Comparison of ENCODE assay signal across 10 mouse cellular contexts in the genomic region with DNA sequence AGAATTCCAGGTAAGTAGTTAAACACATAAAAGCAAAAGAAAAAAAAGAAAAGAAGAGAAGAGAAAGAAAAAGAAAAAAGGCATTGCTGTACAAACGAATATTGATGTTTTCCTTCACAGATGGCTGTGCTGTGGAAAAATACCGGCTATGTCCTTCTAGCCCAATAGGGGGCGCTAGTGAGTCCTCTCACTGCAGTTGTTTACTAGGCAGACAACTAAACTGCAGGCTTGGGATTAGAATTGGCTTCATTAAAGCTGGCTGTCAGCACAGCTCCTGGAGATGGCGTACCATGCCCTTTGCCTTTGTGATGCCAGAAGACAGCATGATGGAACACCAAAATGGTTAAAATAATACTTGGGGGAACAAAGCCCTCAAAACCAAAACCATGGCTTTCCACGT. TPM values are rescaled to one million over a fixed set of nuclear protein-coding genes. Genes with fewer than 3 reads are reported as not detected.
A peak's percentile ranks its signal among the peaks of the same experiment; 100 is the strongest.
DNase-seq lines count a peak whose midpoint lies in the region; ATAC-seq lines count a peak whose summit lies in the region.
"Had no signal": no experiment of that assay in that cellular context is flagged by ENCODE, and none has a peak within 500 bp of the region (broad histone marks: within the 10 kb centered on the region; RNA-seq: fewer than 3 reads in every experiment).

No protein-coding gene starts in this region.

- H3K36me3 ChIP-seq in forebrain, embryonic 10.5 days (replicated peaks) = no peaks in the 10 kb centered on the region
- no peaks in the 10 kb centered on the region for H3K36me3 ChIP-seq in forebrain, embryonic 15.5 days
- no peaks in the 10 kb centered on the region for H3K36me3 ChIP-seq in midbrain, embryonic 10.5 days
- H3K36me3 ChIP-seq in midbrain, embryonic 16.5 days (ENCODE audit: control insufficient read depth, insufficient read depth, low read length) = no peaks in the 10 kb centered on the region

- H3K4me1 ChIP-seq in forebrain, embryonic 10.5 days = peaks cover 34% of the 10 kb centered on the region
- peaks cover 16% of the 10 kb centered on the region for H3K4me1 ChIP-seq in forebrain, embryonic 15.5 days
- peaks cover 23% of the 10 kb centered on the region for H3K4me1 ChIP-seq in midbrain, embryonic 10.5 days
- H3K4me1 ChIP-seq in midbrain, embryonic 16.5 days (ENCODE audit: control insufficient read depth, insufficient read depth, low read length) = peaks cover 12% of the 10 kb centered on the region

- H3K27ac ChIP-seq in forebrain, embryonic 10.5 days = no peak overlapping the region
- no peak overlapping the region for H3K27ac ChIP-seq in forebrain, embryonic 15.5 days (replicated peaks)
- no peak overlapping the region for H3K27ac ChIP-seq in midbrain, embryonic 10.5 days (replicated peaks)
- no peak overlapping the region for H3K27ac ChIP-seq in midbrain, embryonic 16.5 days (ENCODE audit: low read length)

- H3K27me3 ChIP-seq in forebrain, embryonic 10.5 days (ENCODE audit: poor library complexity, severe bottlenecking) = peaks cover 64% of the 10 kb centered on the region
- peaks cover 30% of the 10 kb centered on the region for H3K27me3 ChIP-seq in forebrain, embryonic 15.5 days
- peaks cover 52% of the 10 kb centered on the region for H3K27me3 ChIP-seq in midbrain, embryonic 10.5 days (ENCODE audit: low read depth, poor library complexity, severe bottlenecking)
- H3K27me3 ChIP-seq in midbrain, embryonic 16.5 days (ENCODE audit: control insufficient read depth, insufficient read depth, low read depth, low read length) = peaks cover 20% of the 10 kb centered on the region

- 34% methylated on average over 5 of the region's 5 CpGs for WGBS in forebrain, embryonic 10.5 days
- 38% methylated on average over 5 of the region's 5 CpGs for WGBS in forebrain, embryonic 15.5 days
- 38% methylated on average over 5 of the region's 5 CpGs for WGBS in midbrain, embryonic 10.5 days
- WGBS in midbrain, embryonic 16.5 days = 39% methylated on average over 5 of the region's 5 CpGs

- no peak overlapping the region for H3K4me3 ChIP-seq in forebrain, embryonic 10.5 days
- H3K4me3 ChIP-seq in forebrain, embryonic 15.5 days = no peak overlapping the region
- no peak overlapping the region for H3K4me3 ChIP-seq in midbrain, embryonic 10.5 days
- H3K4me3 ChIP-seq in midbrain, embryonic 16.5 days (ENCODE audit: low read depth, low read length) = no peak overlapping the region
- H3K4me3 ChIP-seq: megakaryocyte, embryonic 14.5 days had no signal

- H3K4me2 ChIP-seq in forebrain, embryonic 15.5 days (replicated peaks) = no peak overlapping the region
- no peak overlapping the region for H3K4me2 ChIP-seq in midbrain, embryonic 16.5 days (ENCODE audit: low read length)

- H3K9me3 ChIP-seq in forebrain, embryonic 10.5 days = no peaks in the 10 kb centered on the region
- no peaks in the 10 kb centered on the region for H3K9me3 ChIP-seq in forebrain, embryonic 15.5 days
- no peaks in the 10 kb centered on the region for H3K9me3 ChIP-seq in midbrain, embryonic 10.5 days (replicated peaks)
- H3K9me3 ChIP-seq in midbrain, embryonic 16.5 days (replicated peaks; ENCODE audit: control insufficient read depth, low read length, poor library complexity, severe bottlenecking) = no peaks in the 10 kb centered on the region
- H3K9me3 ChIP-seq: megakaryocyte, embryonic 14.5 days had no signal

- H3K9ac ChIP-seq in forebrain, embryonic 15.5 days (replicated peaks) = no peak overlapping the region
- H3K9ac ChIP-seq in midbrain, embryonic 16.5 days (ENCODE audit: low read depth, low read length) = no peak overlapping the region

- peak; percentile 43 for DNase-seq in forebrain, embryonic 10.5 days (ENCODE audit: extremely low spot score, low spot score)
- DNase-seq in midbrain, embryonic 10.5 days (ENCODE audit: low spot score) = peak; percentile 44
- peak; percentile 28 to 51 for DNase-seq in cerebellum, postnatal 14 days
- DNase-seq in lung, postnatal 25 days (ENCODE audit: low spot score) = peak; percentile 26
- no peak for DNase-seq in right cerebral cortex, postnatal 36 days (ENCODE audit: low spot score in 2 of 2)
- no peak for DNase-seq in urinary bladder, adult 2 months (ENCODE audit: low spot score)

- no peak for ATAC-seq in forebrain, embryonic 15.5 days (replicated peaks)
- no peak for ATAC-seq in midbrain, embryonic 16.5 days

RNA-seq across cellular contexts. Expression of a gene that starts 5.3 kb away (rescaled TPM):
- polyA plus RNA-seq in forebrain, embryonic 10.5 days (2016; fragmentation: Nextera tagmentation; extraction: Ambion mirVana) = not detected in 2 replicates
- not detected in 2 replicates for polyA plus RNA-seq in forebrain, embryonic 15.5 days (2015; fragmentation: Nextera tagmentation; extraction: Ambion mirVana)
- not detected in 2 replicates for polyA plus RNA-seq in midbrain, embryonic 10.5 days (2016; fragmentation: Nextera tagmentation; extraction: Ambion mirVana)
- polyA plus RNA-seq in midbrain, embryonic 16.5 days (2015; fragmentation: Nextera tagmentation; extraction: Ambion mirVana) = not detected in 2 replicates
- polyA plus RNA-seq in urinary bladder, adult 2 months (2012; rRNA removed) = not detected in 2 replicates
- polyA plus RNA-seq: heart, embryonic 14.5 days had no signal

Comparison
In these comparisons a context has a peak if more than half of its experiments do, and no peak if none do; other contexts are left out.
1. DNase-seq: peak in forebrain, embryonic 10.5 days (single experiment), midbrain, embryonic 10.5 days (single experiment), cerebellum, postnatal 14 days (2 of 2) and lung, postnatal 25 days (single experiment); none in right cerebral cortex, postnatal 36 days (0 of 2) and urinary bladder, adult 2 months (single experiment).